Mouse (Mus musculus) midbrain, postnatal 0 days (tissue): ENCODE measurements at regions not wholly inside any gene's neighbourhood (a gene's known extent, or its start where the extent isn't known, plus 50 kb on each side); places are given as distances from the start of the nearest gene placed in this dataset.
A peak's percentile ranks its signal among the peaks of the same experiment; 100 is the strongest.

Experiments used
- ATAC-seq: fragments of 200-750 bp; cut with Nextera tagmentation; 2 replicates; pipeline ENCODE4 v1.8.0; 2017; ENCODE audit warnings: moderate number of reproducible peaks, mild to moderate bottlenecking, moderate TSS enrichment, moderate library complexity; ENCODE audit not compliant: low FRiP score
- DNase-seq: peaks from one replicate; pipeline ENCODE4 v3.0.0-alpha.2; 2015; ENCODE audit warnings: low spot score
- H3K27ac ChIP-seq: fragments of 300-500 bp; sonication (generic); 2 replicates; pipeline ENCODE4 v1.5.1; 2014; ENCODE audit warnings: low read depth, mild to moderate bottlenecking, low read length, mixed read lengths
- H3K27me3 ChIP-seq: fragments of 300-500 bp; sonication (generic); 2 replicates; pipeline ENCODE4 v1.6.1; 2014; ENCODE audit warnings: low read length, control low read depth, mixed read lengths; ENCODE audit not compliant: insufficient read depth
- H3K36me3 ChIP-seq: fragments of 300-500 bp; sonication (generic); 2 replicates; pipeline ENCODE4 v1.6.1; 2014; ENCODE audit warnings: low read length, control low read depth, mixed read lengths; ENCODE audit not compliant: insufficient read depth
- H3K4me1 ChIP-seq: fragments of 300-500 bp; sonication (generic); 2 replicates; pipeline ENCODE4 v1.6.1; 2014; ENCODE audit warnings: mild to moderate bottlenecking, control low read depth, antibody characterized with exemption, low read length, mixed read lengths; ENCODE audit not compliant: insufficient read depth
- H3K4me2 ChIP-seq: fragments of 300-500 bp; sonication (generic); 2 replicates; pipeline ENCODE4 v1.6.1; 2014; ENCODE audit warnings: low read depth, mild to moderate bottlenecking, low read length, mixed read lengths; ENCODE audit not compliant: poor library complexity, severe bottlenecking
- H3K4me3 ChIP-seq: fragments of 300-500 bp; sonication (generic); 2 replicates; pipeline ENCODE4 v1.5.1; 2014; ENCODE audit warnings: low read depth, mild to moderate bottlenecking, low read length, moderate library complexity
- H3K9ac ChIP-seq: fragments of 300-500 bp; sonication (generic); replicated peaks from 2 replicates; pipeline ENCODE4 v1.6.1; 2014; ENCODE audit warnings: mild to moderate bottlenecking, low read length, moderate library complexity, mixed read lengths; ENCODE audit not compliant: poor library complexity, severe bottlenecking
- H3K9me3 ChIP-seq: fragments of 300-500 bp; sonication (generic); 2 replicates; pipeline ENCODE4 v1.6.1; 2016; ENCODE audit warnings: low read length, control low read depth
- CTCF ChIP-seq: IDR thresholded peaks from 2 replicates; pipeline ENCODE4 v1.5.1; 2016; ENCODE audit warnings: antibody characterized with exemption, mild to moderate bottlenecking
- WGBS: fragments of 180-500 bp; shearing (Covaris S2); extraction: QIAGEN DNeasy Blood & Tissue Kit; methylation state at CpG from one replicate; pipeline ENCODE4 v1.1.7; 2014; 5-methylcytosine and 5-hydroxymethylcytosine counted together

DNA sequence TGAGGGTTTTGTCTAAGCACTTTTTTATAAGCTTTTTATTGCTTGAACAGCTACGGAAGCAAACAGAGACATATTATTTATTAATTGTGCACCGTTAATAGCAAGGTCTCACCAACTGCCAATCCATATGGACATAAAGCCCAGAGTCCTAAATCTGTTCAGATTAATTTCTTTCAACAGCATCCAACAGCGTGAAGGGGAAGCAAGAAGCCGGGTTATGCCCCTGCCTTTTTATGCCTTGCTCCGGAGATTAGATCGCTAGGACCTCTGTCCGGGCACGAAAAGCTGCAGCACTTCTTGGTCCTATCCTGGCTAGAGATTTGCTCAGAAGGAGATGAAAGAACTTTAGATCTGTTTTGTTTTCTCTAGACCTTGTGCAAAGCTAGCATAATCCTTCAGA lies 289.6 kb upstream of the Epha7 start:
- Histone ChIP-seq H3K27ac (no peak overlapping the region), H3K9me3 (no peaks in the 10 kb centered on the region), H3K27me3 (no peaks in the 10 kb centered on the region), H3K4me3 (no peak overlapping the region), H3K4me1 (no peaks in the 10 kb centered on the region), H3K9ac (no peak overlapping the region), H3K4me2 (no peak overlapping the region), H3K36me3 (no peaks in the 10 kb centered on the region)
- ATAC-seq (no peak), DNase-seq (peak; percentile 5)
- TF ChIP-seq CTCF = no peak
- WGBS = 19% methylated on average over 8 of the region's 8 CpGs

DNA sequence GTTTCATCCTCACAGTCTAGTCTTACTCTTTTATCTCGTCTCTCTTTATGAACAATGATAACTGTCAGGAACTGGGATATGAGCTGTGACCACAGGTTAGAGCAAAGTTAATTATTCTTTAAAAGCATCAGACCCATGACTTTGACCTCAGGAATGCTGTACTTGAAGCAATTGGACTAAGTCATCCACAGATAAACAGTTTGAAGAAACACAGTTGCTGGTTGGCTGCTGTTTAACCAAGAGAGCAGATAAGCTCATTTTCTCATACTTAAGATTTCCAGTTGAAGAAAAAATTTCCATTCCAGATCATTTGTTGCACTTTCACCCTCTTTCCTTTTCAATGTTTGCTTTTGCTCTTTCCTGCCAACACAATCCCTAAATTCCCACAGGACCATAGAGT lies 270.7 kb upstream of the Epha7 start:
- no peak for ATAC-seq
- H3K4me3 ChIP-seq = no peak overlapping the region
- no peaks in the 10 kb centered on the region for H3K4me1 ChIP-seq
- H3K9ac ChIP-seq = no peak overlapping the region
- no peak overlapping the region for H3K27ac ChIP-seq
- no peaks in the 10 kb centered on the region for H3K36me3 ChIP-seq
- no peaks in the 10 kb centered on the region for H3K9me3 ChIP-seq
- no peaks in the 10 kb centered on the region for H3K27me3 ChIP-seq
- no peak for DNase-seq
- no peak for TF ChIP-seq CTCF
- no peak overlapping the region for H3K4me2 ChIP-seq
- 50% methylated on average over 1 of the region's 1 CpGs for WGBS

DNA sequence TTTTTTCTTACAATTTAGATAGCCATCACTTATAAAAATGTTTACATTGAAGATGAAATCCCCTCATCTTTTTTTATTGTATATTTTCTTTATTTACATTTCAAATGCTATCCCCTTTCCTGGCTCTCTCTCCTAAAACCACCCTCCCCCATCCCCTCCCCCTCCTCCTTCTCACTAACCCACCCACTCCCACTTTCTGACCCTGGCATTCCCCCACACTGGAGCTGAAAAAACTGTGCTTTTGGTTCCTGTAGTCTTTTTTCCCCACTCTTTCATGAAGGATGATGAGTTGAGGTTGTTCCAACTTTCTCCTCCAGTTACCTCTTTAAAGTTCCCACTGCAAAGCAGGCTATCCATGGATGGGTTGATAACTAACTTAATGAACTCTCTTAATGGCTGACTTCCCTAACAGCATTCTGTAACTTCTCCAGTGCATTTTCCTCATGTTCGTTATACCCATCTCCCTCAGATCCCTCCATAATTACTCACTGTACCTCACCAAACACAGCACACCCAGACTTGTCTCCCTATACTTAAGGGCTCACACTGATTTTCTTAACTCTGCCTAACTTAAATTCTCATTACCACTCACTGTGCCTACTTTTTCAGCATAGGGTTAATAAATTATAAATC lies 270.1 kb upstream of the Epha7 start:
- H3K9me3 ChIP-seq = no peaks in the 10 kb centered on the region
- no peak overlapping the region for H3K27ac ChIP-seq
- no peak overlapping the region for H3K9ac ChIP-seq
- no peak for ATAC-seq
- no peak overlapping the region for H3K4me2 ChIP-seq
- H3K36me3 ChIP-seq = no peaks in the 10 kb centered on the region
- H3K4me1 ChIP-seq = no peaks in the 10 kb centered on the region
- no peak for DNase-seq
- TF ChIP-seq CTCF = no peak
- H3K27me3 ChIP-seq = no peaks in the 10 kb centered on the region
- no peak overlapping the region for H3K4me3 ChIP-seq
- 86% methylated on average over 1 of the region's 1 CpGs for WGBS

DNA sequence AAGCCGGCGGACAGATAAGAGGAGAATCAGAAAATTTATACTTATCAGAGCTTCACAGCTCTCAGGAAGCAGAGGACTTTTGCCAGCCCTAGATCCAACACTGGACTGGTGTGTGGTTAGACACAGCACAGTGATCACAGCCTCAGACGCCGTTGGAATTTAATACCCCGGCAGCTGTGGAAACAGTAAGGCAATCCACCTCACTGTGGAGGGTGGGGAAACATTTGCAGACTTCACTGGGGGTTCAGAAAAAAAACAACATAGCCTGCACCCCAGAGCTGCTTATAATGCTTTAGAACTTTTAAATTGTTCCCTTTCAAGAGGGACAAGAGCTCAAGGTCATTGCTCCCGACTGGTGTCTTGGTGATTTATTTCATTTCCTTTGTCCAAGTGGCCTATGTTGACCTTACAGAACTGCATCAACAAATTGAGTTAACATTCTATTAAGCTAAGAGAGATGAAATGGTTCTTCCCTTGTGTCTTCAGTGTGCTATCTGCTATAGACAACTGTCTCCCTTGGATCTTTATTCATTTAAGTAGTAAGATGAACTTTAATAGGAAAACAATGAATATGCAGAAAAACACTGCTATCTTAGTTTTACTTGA lies 264.6 kb upstream of the Epha7 start:
- Histone ChIP-seq H3K9me3 (no peaks in the 10 kb centered on the region), H3K27ac (no peak overlapping the region), H3K36me3 (no peaks in the 10 kb centered on the region), H3K4me3 (no peak overlapping the region), H3K27me3 (no peaks in the 10 kb centered on the region), H3K9ac (no peak overlapping the region), H3K4me2 (no peak overlapping the region), H3K4me1 (no peaks in the 10 kb centered on the region)
- DNase-seq (peak; percentile 2), ATAC-seq (no peak)
- TF ChIP-seq CTCF = no peak
- WGBS = 46% methylated on average over 6 of the region's 6 CpGs

DNA sequence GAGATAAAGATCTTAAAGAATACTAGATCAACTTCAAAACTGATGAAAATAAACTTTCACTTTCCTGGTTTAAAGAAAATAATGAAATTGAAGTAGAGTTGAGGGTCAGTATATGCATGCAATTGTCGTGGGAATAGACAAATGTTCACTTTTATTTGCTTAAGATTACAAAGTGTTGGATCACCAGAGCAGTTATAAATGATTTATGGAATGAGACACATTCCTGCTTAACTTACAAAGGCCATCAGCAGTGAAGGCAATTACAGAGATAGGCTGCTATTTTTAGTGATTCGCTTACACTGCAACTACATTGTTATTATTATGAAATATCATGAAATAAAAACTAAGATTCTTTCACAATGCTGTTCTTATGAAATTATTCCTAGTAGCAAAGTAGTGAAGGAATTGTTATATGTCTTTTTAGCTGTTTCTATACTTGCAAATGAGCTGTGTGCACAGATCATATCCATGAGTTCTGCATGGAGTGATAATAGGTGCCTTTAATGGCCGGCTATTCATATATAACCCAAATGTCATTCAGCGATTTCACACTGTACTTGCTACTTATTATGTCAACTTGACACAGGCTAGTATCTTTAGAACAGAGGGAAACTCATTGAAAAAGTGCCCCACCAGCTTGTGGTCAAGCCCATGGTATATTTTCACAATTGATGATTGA lies 241.7 kb upstream of the Epha7 start:
- Histone ChIP-seq H3K9ac (no peak overlapping the region), H3K4me2 (no peak overlapping the region), H3K9me3 (no peaks in the 10 kb centered on the region), H3K27me3 (no peaks in the 10 kb centered on the region), H3K4me3 (no peak overlapping the region), H3K36me3 (no peaks in the 10 kb centered on the region), H3K27ac (no peak overlapping the region), H3K4me1 (no peaks in the 10 kb centered on the region)
- WGBS = 77% methylated on average over 4 of the region's 4 CpGs
- no peak for TF ChIP-seq CTCF
- ATAC-seq (no peak), DNase-seq (no peak)
